Mouse (Mus musculus): ENCODE data around the gene F5. TPM values are rescaled to one million over a fixed set of nuclear protein-coding genes. Genes with fewer than 3 reads are reported as not detected.

Gene F5
- polyA plus RNA-seq, 1 experiment from 2014 or later = 0.24 TPM

- ATAC-seq (ENCODE audit: insufficient number of reproducible peaks, low FRiP score, low TSS enrichment, low read depth) = no peak
- H3K4me3 ChIP-seq = no peak overlapping the region
- H3K4me1 ChIP-seq = no peaks in the 10 kb centered on the region
- H3K27me3 ChIP-seq = no peaks in the 10 kb centered on the region
- H3K27ac ChIP-seq = no peak overlapping the region
- H3K36me3 ChIP-seq = no peaks in the 10 kb centered on the region
- no peak overlapping the region for H3K9ac ChIP-seq
- no peak overlapping the region for H3K4me2 ChIP-seq
- WGBS = 70% methylated on average over 4 of the region's 4 CpGs
- no peaks in the 10 kb centered on the region for H3K9me3 ChIP-seq
Measured at GRCm38 (mm10) chr1:164168818-164169217, 17.2 kb downstream of the F5 start.

GRCm38 (mm10) chr1:164170434-164170833 is 18.8 kb downstream of the F5 start:
- Histone ChIP-seq H3K9me3 (no peaks in the 10 kb centered on the region), H3K9ac (no peak overlapping the region), H3K36me3 (no peaks in the 10 kb centered on the region), H3K4me1 (no peaks in the 10 kb centered on the region), H3K4me3 (no peak overlapping the region), H3K27ac (no peak overlapping the region), H3K4me2 (no peak overlapping the region), H3K27me3 (no peaks in the 10 kb centered on the region)
- WGBS = 84% methylated on average over 2 of the region's 2 CpGs
- ATAC-seq (ENCODE audit: insufficient number of reproducible peaks, low FRiP score, low TSS enrichment, low read depth) = no peak

GRCm38 (mm10) chr1:164173145-164173544 is 21.5 kb downstream of the F5 start:
- Histone ChIP-seq H3K27me3 (no peaks in the 10 kb centered on the region), H3K4me2 (no peak overlapping the region), H3K9me3 (no peaks in the 10 kb centered on the region), H3K4me3 (no peak overlapping the region), H3K36me3 (no peaks in the 10 kb centered on the region), H3K4me1 (no peaks in the 10 kb centered on the region), H3K9ac (no peak overlapping the region), H3K27ac (no peak overlapping the region)
- 73% methylated on average over 4 of the region's 4 CpGs for WGBS
- ATAC-seq (ENCODE audit: insufficient number of reproducible peaks, low FRiP score, low TSS enrichment, low read depth) = no peak

- H3K4me1 ChIP-seq = no peaks in the 10 kb centered on the region
- no peaks in the 10 kb centered on the region for H3K27me3 ChIP-seq
- ATAC-seq (ENCODE audit: insufficient number of reproducible peaks, low FRiP score, low TSS enrichment, low read depth) = no peak
- no peak overlapping the region for H3K4me2 ChIP-seq
- H3K9me3 ChIP-seq = no peaks in the 10 kb centered on the region
- no peak overlapping the region for H3K9ac ChIP-seq
- H3K27ac ChIP-seq = no peak overlapping the region
- H3K36me3 ChIP-seq = no peaks in the 10 kb centered on the region
- no peak overlapping the region for H3K4me3 ChIP-seq
Measured at GRCm38 (mm10) chr1:164176856-164177255, 25.2 kb downstream of the F5 start.

- H3K9ac ChIP-seq = no peak overlapping the region
- no peak for ATAC-seq (ENCODE audit: insufficient number of reproducible peaks, low FRiP score, low TSS enrichment, low read depth)
- H3K36me3 ChIP-seq = no peaks in the 10 kb centered on the region
- H3K27me3 ChIP-seq = no peaks in the 10 kb centered on the region
- H3K9me3 ChIP-seq = no peaks in the 10 kb centered on the region
- no peaks in the 10 kb centered on the region for H3K4me1 ChIP-seq
- 81% methylated on average over 6 of the region's 6 CpGs for WGBS
- no peak overlapping the region for H3K4me3 ChIP-seq
- no peak overlapping the region for H3K4me2 ChIP-seq
- no peak overlapping the region for H3K27ac ChIP-seq
Measured at GRCm38 (mm10) chr1:164178429-164178828, 26.8 kb downstream of the F5 start.

GRCm38 (mm10) chr1:164184142-164184870 is 32.7 kb downstream of the F5 start:
- Histone ChIP-seq H3K4me1 (0 out of 2 replicates have a peak, but pooled peaks cover 4% of the 10 kb centered on the region), H3K9me3 (no peaks in the 10 kb centered on the region), H3K4me3 (peak overlapping the region; percentile 23), H3K9ac (no peak overlapping the region), H3K27me3 (no peaks in the 10 kb centered on the region), H3K27ac (no peak overlapping the region), H3K36me3 (no peaks in the 10 kb centered on the region), H3K4me2 (peak overlapping the region; percentile 36)
- no peak for ATAC-seq (ENCODE audit: insufficient number of reproducible peaks, low FRiP score, low TSS enrichment, low read depth)
- 44% methylated on average over 16 of the region's 16 CpGs for WGBS

- ATAC-seq (ENCODE audit: insufficient number of reproducible peaks, low FRiP score, low TSS enrichment, low read depth) = no peak
- H3K4me3 ChIP-seq = no peak overlapping the region
- H3K4me1 ChIP-seq = 0 out of 2 replicates have a peak, but pooled peaks cover 4% of the 10 kb centered on the region
- no peaks in the 10 kb centered on the region for H3K9me3 ChIP-seq
- H3K36me3 ChIP-seq = no peaks in the 10 kb centered on the region
- H3K27me3 ChIP-seq = no peaks in the 10 kb centered on the region
- H3K27ac ChIP-seq = no peak overlapping the region
- WGBS = 42% methylated on average over 8 of the region's 8 CpGs
- no peak overlapping the region for H3K4me2 ChIP-seq
- H3K9ac ChIP-seq = no peak overlapping the region
Measured at GRCm38 (mm10) chr1:164184871-164185223, 33.2 kb downstream of the F5 start.

- H3K4me2 ChIP-seq = no peak overlapping the region
- WGBS = 65% methylated on average over 4 of the region's 4 CpGs
- H3K36me3 ChIP-seq = no peaks in the 10 kb centered on the region
- H3K4me1 ChIP-seq = 0 out of 2 replicates have a peak, but pooled peaks cover 4% of the 10 kb centered on the region
- H3K4me3 ChIP-seq = no peak overlapping the region
- no peaks in the 10 kb centered on the region for H3K9me3 ChIP-seq
- H3K27ac ChIP-seq = no peak overlapping the region
- no peaks in the 10 kb centered on the region for H3K27me3 ChIP-seq
- no peak overlapping the region for H3K9ac ChIP-seq
- no peak for ATAC-seq (ENCODE audit: insufficient number of reproducible peaks, low FRiP score, low TSS enrichment, low read depth)
Measured at GRCm38 (mm10) chr1:164185316-164185715, 33.7 kb downstream of the F5 start.

- Histone ChIP-seq H3K4me3 (no peak overlapping the region), H3K9me3 (no peaks in the 10 kb centered on the region), H3K27me3 (no peaks in the 10 kb centered on the region), H3K4me2 (no peak overlapping the region), H3K9ac (no peak overlapping the region), H3K36me3 (no peaks in the 10 kb centered on the region), H3K27ac (no peak overlapping the region), H3K4me1 (0 out of 2 replicates have a peak, but pooled peaks cover 4% of the 10 kb centered on the region)
- WGBS = 83% methylated on average over 1 of the region's 1 CpGs
- ATAC-seq (ENCODE audit: insufficient number of reproducible peaks, low FRiP score, low TSS enrichment, low read depth) = no peak
Measured at GRCm38 (mm10) chr1:164187002-164187560, 35.4 kb downstream of the F5 start.

GRCm38 (mm10) chr1:164199551-164199950 is 47.9 kb downstream of the F5 start:
- no peak overlapping the region for H3K9ac ChIP-seq
- no peak for ATAC-seq (ENCODE audit: insufficient number of reproducible peaks, low FRiP score, low TSS enrichment, low read depth)
- H3K27ac ChIP-seq = no peak overlapping the region
- no peaks in the 10 kb centered on the region for H3K27me3 ChIP-seq
- no peak overlapping the region for H3K4me3 ChIP-seq
- H3K4me1 ChIP-seq = no peaks in the 10 kb centered on the region
- H3K4me2 ChIP-seq = no peak overlapping the region
- no peaks in the 10 kb centered on the region for H3K36me3 ChIP-seq
- WGBS = 84% methylated on average over 4 of the region's 4 CpGs
- no peaks in the 10 kb centered on the region for H3K9me3 ChIP-seq

GRCm38 (mm10) chr1:164208437-164208836 is 56.8 kb downstream of the F5 start:
- H3K4me3 ChIP-seq = no peak overlapping the region

GRCm38 (mm10) chr1:164210899-164211298 is 59.3 kb downstream of the F5 start:
- Histone ChIP-seq H3K9me3 (no peaks in the 10 kb centered on the region), H3K36me3 (no peaks in the 10 kb centered on the region), H3K9ac (no peak overlapping the region), H3K4me3 (no peak overlapping the region), H3K27ac (no peak overlapping the region), H3K4me1 (no peaks in the 10 kb centered on the region), H3K27me3 (no peaks in the 10 kb centered on the region), H3K4me2 (no peak overlapping the region)
- WGBS = 82% methylated on average over 4 of the region's 4 CpGs
- no peak for ATAC-seq (ENCODE audit: insufficient number of reproducible peaks, low FRiP score, low TSS enrichment, low read depth)

More at GRCm38 (mm10) chr1:164208437-164208836, 56.8 kb downstream of the F5 start:
- no peaks in the 10 kb centered on the region for H3K36me3 ChIP-seq
- H3K4me2 ChIP-seq = no peak overlapping the region
- ATAC-seq (ENCODE audit: insufficient number of reproducible peaks, low FRiP score, low TSS enrichment, low read depth) = no peak
- no peak overlapping the region for H3K27ac ChIP-seq
- no peaks in the 10 kb centered on the region for H3K27me3 ChIP-seq
- no peak overlapping the region for H3K9ac ChIP-seq
- no peaks in the 10 kb centered on the region for H3K4me1 ChIP-seq
- 87% methylated on average over 2 of the region's 2 CpGs for WGBS
- H3K9me3 ChIP-seq = no peaks in the 10 kb centered on the region
